Mouse (Mus musculus) common myeloid progenitor, adult 5-6 weeks (primary cell): ENCODE measurements at regions not wholly inside any gene's neighbourhood (a gene's known extent, or its start where the extent isn't known, plus 50 kb on each side); places are given as distances from the start of the nearest gene placed in this dataset.

Source experiments
- ATAC-seq: replicated peaks from 2 replicates; pipeline ENCODE4 v1.8.0; 2016; ENCODE audit warnings: low read depth, mild to moderate bottlenecking, moderate TSS enrichment, inconsistent platforms; ENCODE audit not compliant: poor library complexity, severe bottlenecking

DNA sequence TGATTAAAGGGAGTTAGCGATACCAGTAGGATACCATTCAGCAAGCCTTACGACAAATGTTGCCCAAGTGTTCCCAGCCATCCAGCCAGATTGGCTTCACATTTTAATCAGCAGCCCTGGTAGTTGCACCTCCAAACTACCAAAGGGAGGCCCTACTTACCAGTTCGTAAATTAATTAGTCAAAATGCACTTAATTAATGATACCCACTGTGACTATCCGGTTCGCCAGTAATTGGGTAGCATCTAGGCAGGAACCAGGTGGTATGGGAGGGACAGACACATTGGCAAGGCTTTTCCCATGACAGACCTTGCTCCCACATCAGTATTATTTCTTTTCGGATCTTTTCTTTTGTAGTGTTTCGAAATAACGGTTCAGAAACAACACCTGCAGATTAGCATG, 262.0 kb upstream of the Kazn start:
- ATAC-seq: no peak

DNA sequence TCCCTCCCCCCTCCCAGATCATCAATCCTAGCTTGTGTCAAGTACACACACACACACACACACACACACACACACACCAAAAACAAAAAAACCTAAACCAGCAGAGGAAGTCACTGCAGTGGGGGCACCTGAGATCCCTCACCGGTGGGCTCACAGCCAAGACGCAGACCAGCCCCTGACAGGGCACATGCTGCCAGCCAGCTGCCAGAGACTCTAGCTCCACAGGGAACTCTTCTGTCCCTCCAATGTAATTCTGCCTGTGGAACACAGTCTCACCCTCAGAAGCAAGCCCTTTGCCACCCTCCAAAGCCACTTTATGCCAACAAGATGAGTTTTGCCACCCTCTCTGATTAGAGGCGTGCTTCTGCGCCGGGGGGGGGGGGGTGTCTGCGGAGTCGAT, 261.3 kb upstream of the Kazn start:
- no peak for ATAC-seq

DNA sequence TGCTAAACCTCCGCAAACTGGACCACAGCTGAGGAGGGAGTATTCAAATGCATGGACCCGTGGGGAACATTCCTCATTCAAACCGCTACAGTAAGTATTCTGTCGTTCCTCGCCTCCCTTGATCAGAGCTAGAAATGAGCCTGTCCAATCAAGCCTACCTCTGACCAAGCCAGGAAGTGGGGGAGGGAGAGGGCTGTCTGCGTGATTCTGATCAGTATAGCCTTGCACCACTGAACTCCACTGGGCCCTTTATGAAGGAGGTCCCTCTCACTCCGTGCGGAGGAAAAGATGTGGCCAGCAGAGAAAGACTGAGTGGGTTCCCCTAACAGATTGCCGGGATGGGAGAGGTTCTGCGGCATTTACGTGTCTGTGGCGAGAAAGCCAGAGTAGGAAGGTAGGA, 257.4 kb upstream of the Kazn start:
- no peak for ATAC-seq

DNA sequence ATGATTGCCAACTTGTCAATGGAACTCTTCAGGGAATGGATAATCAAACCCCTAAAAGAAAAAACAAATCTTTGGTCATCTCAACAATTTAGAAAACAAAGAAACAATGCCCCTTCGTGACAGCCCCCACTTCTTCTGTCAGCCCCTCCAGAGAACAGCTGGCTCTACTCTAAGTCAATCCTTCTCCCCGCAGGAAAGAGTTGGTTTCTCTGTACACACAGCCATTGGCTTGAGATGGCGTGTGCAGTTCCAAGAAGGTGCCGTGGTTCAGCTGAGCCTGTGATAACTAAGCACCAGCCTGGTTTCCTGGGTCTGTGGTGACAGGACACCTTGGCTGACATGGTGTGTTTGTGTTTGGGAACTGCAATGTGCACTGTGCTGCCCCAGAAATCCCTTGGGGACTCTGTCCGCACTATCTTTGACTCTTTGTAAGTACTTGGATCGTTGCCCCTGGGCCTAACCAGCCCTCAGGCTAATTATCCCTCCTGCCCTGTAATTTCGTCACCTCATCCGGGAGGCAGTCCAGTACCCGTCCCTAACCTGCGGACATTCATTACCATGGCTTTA, 253.8 kb upstream of the Kazn start:
- ATAC-seq: no peak

DNA sequence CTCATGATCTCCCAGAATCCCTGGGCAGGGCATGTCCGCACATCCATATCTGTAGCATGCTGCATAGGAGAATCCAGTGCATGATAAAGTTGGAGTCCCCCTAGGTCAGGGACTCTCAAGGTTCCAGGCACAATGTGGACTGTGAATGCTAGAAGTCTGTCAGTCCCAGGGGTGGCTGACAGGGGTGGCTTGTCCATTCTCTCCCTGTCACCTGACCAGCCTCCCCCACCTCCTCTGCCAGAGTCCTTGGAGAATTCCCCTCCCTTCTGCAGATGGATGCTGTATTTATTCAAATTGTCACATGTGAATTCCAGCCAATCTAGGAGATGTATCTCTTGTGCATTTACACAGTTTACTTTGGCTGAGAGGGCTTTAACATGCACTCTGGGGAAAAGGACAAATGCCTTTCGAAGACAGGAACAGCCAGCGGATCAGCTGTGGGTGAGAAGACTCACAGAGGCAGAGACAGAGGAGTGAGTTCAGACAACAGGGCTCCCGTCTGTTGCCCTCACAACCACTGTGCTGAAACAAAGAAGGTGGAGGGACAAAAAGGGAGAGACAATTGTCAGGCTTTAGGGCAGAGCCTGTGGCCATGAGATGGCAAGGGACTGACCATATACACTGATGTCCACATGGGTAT, 246.7 kb upstream of the Kazn start:
- ATAC-seq: no peak

DNA sequence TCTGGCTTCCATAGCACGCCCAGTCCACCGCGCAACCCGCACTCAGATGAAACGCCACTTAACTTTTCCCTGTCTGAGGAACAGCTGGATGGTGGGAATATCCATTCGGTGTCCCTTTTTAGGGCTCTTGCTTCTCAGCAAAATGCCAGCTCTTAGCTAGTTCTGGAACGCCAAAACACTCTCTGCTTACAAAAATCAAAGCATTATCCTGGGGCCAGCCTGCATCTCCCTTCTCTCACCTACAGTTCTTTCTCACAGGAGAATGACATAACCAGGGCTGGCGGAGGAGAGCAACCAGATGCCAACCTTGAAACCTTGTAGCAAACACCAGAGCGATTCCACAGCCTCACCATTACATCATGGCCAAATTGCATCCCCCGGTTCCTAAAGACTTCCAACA, 236.4 kb upstream of the Kazn start:
- ATAC-seq: no peak

DNA sequence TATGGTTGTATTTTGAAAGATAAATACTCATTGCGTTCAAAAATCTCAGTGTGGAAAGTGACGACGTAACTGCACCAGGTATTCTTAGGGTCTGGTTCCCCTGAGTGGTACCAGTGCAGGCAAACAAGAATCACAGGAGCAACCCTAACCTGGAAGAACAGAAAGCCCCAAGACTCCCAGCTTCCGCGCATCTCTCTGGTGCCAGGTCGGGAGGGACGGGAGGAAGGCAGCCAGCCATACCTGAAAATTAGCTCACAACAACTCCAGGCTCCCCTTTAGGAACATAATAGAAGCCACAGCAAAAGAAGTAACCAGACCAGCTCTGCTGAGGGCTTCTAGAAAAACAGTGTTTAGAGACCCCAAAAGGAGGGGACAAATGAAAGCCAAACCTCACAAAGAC, 235.4 kb upstream of the Kazn start:
- no peak for ATAC-seq

DNA sequence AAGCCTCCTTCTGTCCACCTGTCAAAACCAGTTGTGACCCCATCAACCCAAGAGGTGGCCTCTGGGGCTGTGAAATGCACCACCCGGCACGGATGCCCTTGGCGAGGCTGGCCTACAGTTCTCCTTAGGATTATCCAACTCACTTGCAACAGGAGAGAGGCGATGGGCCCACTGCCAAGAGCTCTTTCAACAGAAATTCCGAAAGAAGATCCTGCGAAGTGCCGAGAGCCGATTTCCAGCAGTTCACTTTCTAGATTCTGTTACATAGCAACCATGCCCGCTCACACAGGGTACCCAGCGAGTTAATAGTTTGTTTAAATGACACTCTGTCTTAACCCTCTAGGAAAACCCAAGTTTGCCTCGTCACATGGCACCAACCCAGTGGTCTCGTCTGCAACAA, 234.8 kb upstream of the Kazn start:
- ATAC-seq: no peak

DNA sequence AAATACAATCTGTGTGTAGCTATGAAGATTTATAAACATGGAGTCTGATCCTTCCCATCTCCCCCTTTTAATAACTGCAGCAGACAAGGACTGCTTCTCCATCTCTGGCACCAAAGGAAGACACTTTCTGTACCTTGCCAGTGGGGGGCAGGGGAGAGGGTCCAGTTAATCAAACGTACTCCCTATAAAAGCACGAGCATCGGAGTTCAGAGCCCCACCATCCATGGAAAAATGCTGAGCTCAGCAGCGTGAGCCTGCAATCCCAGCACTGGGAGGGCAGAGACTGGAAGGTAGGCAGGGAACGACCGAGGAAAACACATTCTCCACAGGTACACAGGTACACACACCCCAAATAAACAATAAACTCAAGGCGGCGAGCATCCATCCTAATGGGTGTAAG, 234.1 kb upstream of the Kazn start:
- ATAC-seq: no peak

DNA sequence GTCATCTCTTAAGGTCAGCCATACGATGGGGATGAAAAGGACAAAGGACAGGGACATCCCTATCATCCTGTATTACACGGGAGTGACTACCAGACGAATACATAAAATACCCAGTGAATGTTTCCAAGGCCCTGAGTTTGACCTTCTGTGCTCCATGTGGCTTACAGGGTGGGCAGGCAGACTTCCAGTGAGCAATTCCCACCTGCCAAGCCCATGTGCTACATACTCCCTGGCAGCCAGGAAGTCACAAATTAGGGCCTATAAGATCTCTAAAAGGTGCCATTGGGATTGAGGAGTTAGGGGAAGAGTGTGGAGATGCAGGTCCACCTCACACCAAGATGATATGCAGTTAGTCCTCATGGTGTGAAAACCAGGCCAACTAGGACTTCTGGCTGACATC, 233.1 kb upstream of the Kazn start:
- ATAC-seq: no peak

DNA sequence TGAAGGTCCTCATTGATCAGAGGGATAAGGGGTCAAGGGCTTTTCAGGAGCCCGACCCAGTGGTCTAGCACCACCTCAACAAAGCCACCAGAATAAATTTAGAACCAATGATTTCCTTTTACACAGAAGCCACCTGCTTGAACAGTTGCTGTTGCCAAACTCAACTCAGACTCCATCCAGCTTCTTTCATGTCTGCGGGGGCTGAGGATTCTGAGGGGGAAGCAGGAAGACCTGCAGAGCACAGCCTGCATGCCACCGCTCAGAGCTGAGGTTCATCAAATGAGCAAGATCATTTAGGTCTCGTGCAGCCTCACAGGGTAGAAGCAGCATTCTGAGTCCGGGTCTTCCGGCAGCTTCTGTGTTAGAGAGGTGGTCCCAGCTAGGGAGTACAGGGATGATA, 231.6 kb upstream of the Kazn start:
- ATAC-seq: no peak

DNA sequence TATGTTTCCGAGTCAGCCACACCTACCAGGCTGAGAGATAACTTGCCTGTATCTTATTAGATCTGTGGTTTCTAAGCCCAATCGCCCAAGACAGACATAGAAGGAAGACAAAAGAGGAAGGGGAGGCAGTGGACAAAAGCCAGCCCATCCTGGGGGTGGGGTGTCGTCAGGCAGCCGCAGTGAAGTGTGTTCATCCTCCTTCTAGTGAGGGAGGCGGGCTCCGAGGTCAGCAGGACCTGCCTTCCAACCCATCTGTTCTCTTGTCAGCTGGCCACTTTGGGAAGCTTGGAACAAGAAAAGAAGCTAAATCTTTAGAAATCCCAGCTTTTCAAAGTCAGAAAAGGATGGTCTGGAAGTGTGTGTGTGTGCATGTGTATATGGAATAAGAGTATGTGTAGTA, 228.7 kb upstream of the Kazn start:
- ATAC-seq: no peak

DNA sequence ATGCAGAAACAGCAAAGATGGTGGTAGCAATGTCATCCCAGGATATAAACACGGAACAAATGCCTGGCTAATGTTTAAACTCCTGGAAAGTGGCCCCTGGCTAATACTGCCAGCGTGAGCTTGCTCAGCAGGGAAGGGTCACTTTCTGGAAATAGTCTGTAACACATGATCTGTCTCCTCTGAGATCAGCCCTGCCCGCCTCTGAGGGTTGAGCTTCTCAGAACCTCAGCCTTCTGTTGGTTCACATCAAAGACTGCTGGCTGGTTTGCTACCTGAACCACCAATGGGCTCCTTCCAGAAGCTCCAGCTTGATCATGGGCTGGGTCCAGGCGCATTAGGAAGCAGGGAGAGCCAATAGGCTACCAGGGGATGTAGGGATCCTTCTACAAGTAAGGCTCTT, 226.0 kb upstream of the Kazn start:
- no peak for ATAC-seq

DNA sequence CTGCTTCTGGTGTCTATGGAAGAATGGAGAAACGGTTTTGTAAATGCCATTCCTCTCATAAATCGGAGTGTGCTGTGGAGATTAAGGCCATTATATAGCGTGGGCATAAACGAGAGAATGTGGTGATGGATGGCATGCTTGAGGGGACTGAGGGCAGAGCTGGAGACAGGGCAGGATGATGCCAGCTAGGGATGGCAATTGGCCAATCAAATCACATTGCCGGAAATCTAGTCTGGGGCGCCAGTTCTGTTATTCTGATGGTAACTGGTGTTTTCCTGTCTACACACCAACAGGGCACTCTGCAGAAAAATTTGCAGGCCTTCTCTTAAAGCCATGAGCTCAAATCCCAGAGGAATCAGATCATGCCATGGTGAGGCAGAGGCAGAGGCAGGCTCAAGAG, 224.9 kb upstream of the Kazn start:
- ATAC-seq: no peak

DNA sequence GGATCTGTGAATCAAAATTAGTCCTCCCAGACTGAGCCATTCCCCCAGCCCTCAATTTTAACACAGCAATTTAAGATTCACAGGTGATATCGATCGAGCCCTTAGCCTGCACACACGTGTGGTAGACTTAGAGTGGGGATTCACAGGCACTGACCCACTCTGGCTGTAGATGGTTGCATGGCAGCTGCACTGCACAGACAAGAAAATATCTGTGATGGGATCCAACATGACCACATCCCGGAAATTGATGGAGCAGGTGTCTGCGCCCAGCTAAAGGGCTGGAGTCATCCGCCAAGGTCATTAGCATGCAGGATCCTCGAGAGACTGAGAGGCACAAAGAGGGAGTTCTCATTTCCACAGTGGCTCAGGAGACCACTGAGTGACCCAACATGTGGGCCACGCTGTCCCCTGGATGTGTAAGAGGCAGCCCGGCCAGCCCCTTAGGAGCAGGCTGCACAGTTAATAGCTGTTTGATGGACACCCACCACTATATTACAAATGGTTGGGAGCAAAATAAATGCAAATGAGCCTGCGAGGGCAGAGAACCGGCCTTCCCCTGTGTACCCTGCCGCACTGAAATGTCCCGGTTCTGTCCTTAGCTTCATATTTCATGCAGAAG, 221.4 kb upstream of the Kazn start:
- no peak for ATAC-seq

DNA sequence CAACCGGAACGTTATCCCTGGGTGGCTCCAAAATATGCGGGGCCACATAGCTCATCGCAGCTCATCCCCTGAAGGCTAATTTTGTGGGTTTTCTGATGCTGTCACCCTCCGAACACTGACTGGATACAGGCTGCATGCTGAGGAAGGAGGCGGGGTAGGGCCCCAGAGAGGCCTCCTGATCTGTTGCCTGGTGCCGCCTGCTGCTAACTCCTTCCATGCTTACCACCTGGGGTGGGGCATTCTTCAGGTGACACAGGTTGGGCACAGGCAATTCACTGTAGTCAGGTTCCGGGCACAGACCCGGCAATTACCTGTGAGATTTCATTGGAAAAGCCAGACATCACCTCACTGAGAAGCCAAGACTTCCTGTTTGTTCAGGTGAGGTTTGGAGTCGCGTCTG, 213.4 kb upstream of the Kazn start:
- ATAC-seq: no peak

DNA sequence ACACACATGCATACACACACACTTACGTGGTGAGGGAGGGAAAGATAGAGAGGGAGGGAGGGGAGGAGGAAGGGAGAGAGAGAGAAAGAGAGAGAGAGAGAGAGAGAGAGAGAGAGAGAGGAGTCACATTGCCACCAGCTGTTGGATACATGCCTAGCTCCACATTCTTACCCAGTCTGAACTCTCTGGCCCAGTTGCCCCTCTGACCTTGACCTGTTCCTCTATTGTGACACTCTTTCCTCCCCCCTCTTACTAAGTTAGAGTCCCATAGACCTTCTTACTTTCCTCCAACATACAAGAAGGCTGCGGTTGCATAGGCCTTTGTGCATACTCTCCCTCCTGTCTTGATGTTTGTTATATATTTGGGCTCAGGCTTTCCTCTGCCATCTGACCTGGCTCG, 211.7 kb upstream of the Kazn start:
- no peak for ATAC-seq

DNA sequence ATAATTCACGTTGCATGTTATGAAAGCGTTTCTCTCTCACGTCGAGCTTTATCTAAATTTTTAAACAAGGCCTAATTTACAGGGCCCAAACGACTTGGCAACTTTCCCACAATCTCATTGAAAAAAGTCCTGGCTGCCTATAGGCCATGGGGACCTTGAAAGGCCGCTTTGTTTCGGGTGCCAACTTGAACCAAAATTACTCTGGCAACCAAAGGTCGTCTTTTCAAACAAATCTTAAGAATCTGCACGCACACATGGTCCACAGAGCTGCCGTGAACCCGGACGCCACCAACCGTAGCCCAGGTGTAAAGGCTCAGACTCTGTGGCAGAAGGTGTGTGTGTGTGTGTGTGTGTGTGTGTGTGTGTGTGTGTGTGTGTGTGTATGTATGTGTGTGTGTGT, 210.5 kb upstream of the Kazn start:
- ATAC-seq: no peak

DNA sequence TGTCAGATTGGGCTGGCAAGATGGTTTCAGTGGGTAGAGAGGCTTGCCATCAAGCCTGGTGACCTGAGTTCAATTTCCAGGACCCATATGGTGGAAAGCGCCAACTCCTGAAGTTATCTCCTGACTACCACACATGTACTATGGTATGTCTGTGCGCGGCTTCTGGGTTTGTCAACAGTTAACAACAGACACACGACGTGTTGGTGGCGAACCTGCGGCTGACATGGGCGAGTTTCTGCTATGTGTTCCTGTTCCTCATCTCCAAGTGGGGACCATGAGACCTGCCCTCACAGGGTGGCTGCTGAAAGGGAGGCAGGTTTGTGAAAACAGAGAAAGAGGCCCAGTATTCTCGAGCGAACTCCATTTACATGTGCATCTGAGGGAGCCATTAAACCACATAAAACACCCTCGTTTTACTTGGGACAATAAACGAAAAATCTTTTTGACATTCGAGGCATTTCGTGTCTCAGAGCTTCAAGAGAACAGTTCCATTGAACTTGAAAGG, 210.0 kb upstream of the Kazn start:
- ATAC-seq: no peak

DNA sequence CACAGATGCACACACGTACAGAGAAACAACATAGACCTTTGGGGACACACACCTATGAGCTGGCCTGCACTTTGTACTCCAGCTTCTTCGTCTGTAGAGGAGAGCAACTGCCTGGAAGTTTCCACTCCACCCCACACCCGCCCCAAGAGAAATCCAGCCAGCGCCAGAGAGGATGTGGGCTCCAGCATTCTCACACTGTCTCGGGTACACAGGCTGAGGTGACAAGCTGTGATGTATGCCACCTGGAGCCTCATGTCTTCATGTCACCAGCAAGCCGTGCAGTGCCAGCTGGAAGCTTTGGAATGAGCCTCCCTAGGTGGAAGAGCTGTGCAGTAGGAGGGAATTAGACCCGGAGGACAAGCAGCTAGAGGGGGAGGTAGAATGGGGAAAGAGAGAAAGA, 208.3 kb upstream of the Kazn start:
- ATAC-seq: no peak

DNA sequence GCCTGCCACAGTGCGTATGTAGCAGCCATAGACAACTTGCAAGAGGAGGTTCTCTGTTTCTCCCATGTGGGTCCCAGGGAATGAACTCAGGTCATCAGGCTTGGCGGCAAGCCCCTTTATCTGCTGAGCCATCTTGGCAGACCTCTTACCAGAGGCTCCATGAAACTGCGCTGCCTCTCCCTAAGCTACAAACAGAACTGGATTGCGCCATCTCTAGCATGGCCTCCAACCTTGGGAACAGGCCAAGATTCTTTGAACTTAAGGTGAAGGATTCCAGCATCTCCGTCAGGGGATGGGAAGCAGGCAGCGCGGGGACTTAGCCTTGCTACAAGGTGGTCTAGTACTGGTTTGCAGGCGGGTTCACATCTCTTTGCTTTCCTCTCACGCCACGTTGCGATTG, 201.8 kb upstream of the Kazn start:
- ATAC-seq: no peak
